ENCODE assay signal across 8 mouse cellular contexts in the genomic region with DNA sequence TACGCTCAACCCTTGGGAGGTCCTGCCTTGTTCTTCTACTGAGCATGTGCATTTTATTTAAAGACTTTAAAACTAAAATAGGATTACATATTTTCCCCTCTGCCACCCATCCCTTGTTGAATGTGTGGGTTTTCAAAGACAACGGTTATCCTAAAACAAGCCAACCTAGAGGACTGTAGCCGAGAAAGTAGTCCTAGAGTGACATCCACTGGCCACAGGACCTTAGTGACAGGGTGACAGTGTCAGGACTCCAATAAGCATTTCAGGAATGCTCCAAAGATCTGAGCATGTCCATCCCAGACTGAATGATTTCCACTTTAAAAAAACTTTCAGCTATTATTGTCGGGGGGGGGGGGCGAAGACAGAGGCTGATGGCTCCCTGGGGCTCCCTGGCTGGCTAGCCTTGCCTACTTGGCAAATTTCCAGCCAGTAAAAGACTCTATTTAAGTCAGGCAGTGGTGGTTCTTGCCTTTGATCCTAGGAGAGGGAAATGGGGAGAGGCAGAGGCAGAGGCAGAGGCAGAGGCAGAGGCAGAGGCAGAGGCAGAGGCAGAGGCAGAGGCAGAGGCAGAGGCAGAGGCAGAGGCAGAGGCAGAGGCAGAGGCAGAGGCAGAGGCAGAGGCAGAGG. TPM values are rescaled to one million over a fixed set of nuclear protein-coding genes. Genes with fewer than 3 reads are reported as not detected.
DNase-seq lines count a peak whose midpoint lies in the region; ATAC-seq lines count a peak whose summit lies in the region.

No protein-coding gene starts in this region.

- H3K9ac ChIP-seq in kidney, embryonic 14.5 days (ENCODE audit: low read depth, low read length): no peak overlapping the region
- H3K9ac ChIP-seq in midbrain, embryonic 14.5 days (replicated peaks; ENCODE audit: low read length): no peak overlapping the region

- DNase-seq in kidney, postnatal 4 days: peak; percentile 35 to 48
- peak; percentile 66 for DNase-seq in NIH3T3 (ENCODE audit: low read depth)
- DNase-seq in midbrain, embryonic 14.5 days: peak; percentile 76
- no peak for DNase-seq in gastrocnemius, postnatal 4 days (ENCODE audit: low spot score in 2 of 2)
- no peak for DNase-seq in adrenal gland, postnatal 14 days
- no peak for DNase-seq in layer of hippocampus, postnatal 25 days (ENCODE audit: extremely low spot score in 1 of 2, low spot score in 1 of 2)

- no peak overlapping the region for H3K27ac ChIP-seq in kidney, embryonic 14.5 days (ENCODE audit: low read depth, low read length)
- H3K27ac ChIP-seq in midbrain, embryonic 14.5 days (replicated peaks; ENCODE audit: low read depth, low read length): no peak overlapping the region

- no peaks in the 10 kb centered on the region for H3K27me3 ChIP-seq in kidney, embryonic 14.5 days (ENCODE audit: control insufficient read depth, insufficient read depth, low read length)
- no peaks in the 10 kb centered on the region for H3K27me3 ChIP-seq in midbrain, embryonic 14.5 days (ENCODE audit: control insufficient read depth, insufficient read depth, low read length)

- no peaks in the 10 kb centered on the region for H3K9me3 ChIP-seq in kidney, embryonic 14.5 days (ENCODE audit: control insufficient read depth, low read length)
- no peaks in the 10 kb centered on the region for H3K9me3 ChIP-seq in midbrain, embryonic 14.5 days (ENCODE audit: control insufficient read depth, low read length)

- WGBS in kidney, embryonic 14.5 days: 59% methylated on average over 5 of the region's 5 CpGs
- 50% methylated on average over 5 of the region's 5 CpGs for WGBS in midbrain, embryonic 14.5 days

- no peaks in the 10 kb centered on the region for H3K4me1 ChIP-seq in kidney, embryonic 14.5 days (ENCODE audit: control insufficient read depth, insufficient read depth, low read length)
- H3K4me1 ChIP-seq in midbrain, embryonic 14.5 days (ENCODE audit: control insufficient read depth, insufficient read depth, low read length): no peaks in the 10 kb centered on the region

- H3K4me3 ChIP-seq in kidney, embryonic 14.5 days (ENCODE audit: low read length): no peak overlapping the region
- no peak overlapping the region for H3K4me3 ChIP-seq in midbrain, embryonic 14.5 days (replicated peaks; ENCODE audit: low read depth, low read length)

- no peak for ATAC-seq in kidney, embryonic 14.5 days (ENCODE audit: low FRiP score, low TSS enrichment)
- peak; percentile 70 for ATAC-seq in erythroblast, adult 5-6 weeks (replicated peaks; ENCODE audit: low FRiP score, poor library complexity, severe bottlenecking)
- 0 out of 2 replicates have a peak, but pooled peaks have one; percentile 53 for ATAC-seq in midbrain, embryonic 14.5 days (ENCODE audit: low FRiP score, low TSS enrichment)

- H3K4me2 ChIP-seq in kidney, embryonic 14.5 days (replicated peaks; ENCODE audit: low read depth, low read length): no peak overlapping the region
- no peak overlapping the region for H3K4me2 ChIP-seq in midbrain, embryonic 14.5 days (ENCODE audit: low read length)

- H3K36me3 ChIP-seq in kidney, embryonic 14.5 days (ENCODE audit: control insufficient read depth, insufficient read depth, low read length): no peaks in the 10 kb centered on the region
- no peaks in the 10 kb centered on the region for H3K36me3 ChIP-seq in midbrain, embryonic 14.5 days (ENCODE audit: control insufficient read depth, insufficient read depth, low read length)

RNA-seq across cellular contexts. Expression of a gene that starts 17.7 kb away (rescaled TPM):
- 53.6 and 82.5 TPM in 2 replicates for polyA plus RNA-seq in kidney, embryonic 14.5 days (2014; fragmentation: Nextera tagmentation; extraction: Ambion mirVana)
- 21.3 and 27.0 TPM in 2 replicates for total RNA-seq in erythroblast, adult 5-6 weeks (2015; ENCODE audit: low replicate concordance)
- total RNA-seq in erythroblast, adult 5-6 weeks (2017; ENCODE audit: low replicate concordance): 44.9 and 55.2 TPM in 2 replicates
- 28.8 and 42.9 TPM in 2 replicates for polyA plus RNA-seq in midbrain, embryonic 14.5 days (2014; fragmentation: Nextera tagmentation; extraction: Ambion mirVana)
- 10 to 100 TPM; 35.4 to 36.9 TPM for total RNA-seq in gastrocnemius, postnatal 4 days (2021)
- 60.4 and 63.9 TPM in 2 replicates for total RNA-seq in adrenal gland, postnatal 14 days (2021)
- 10 to 100 TPM; 37.9 to 44.0 TPM for total RNA-seq in layer of hippocampus, postnatal 25 days (2021)

RNA-seq across cellular contexts. Expression of a gene that starts 49.5 kb away (rescaled TPM):
- polyA plus RNA-seq in kidney, embryonic 14.5 days (2014; fragmentation: Nextera tagmentation; extraction: Ambion mirVana): 3.1 and 3.4 TPM in 2 replicates
- total RNA-seq in erythroblast, adult 5-6 weeks (2015; ENCODE audit: low replicate concordance): not detected in 2 replicates
- not detected in 2 replicates for total RNA-seq in erythroblast, adult 5-6 weeks (2017; ENCODE audit: low replicate concordance)
- 2.3 and 3.5 TPM in 2 replicates for polyA plus RNA-seq in midbrain, embryonic 14.5 days (2014; fragmentation: Nextera tagmentation; extraction: Ambion mirVana)
- 1 to 10 TPM; 2.4 to 2.7 TPM for total RNA-seq in gastrocnemius, postnatal 4 days (2021)
- 1.0 and 1.5 TPM in 2 replicates for total RNA-seq in adrenal gland, postnatal 14 days (2021)
- 1 to 10 TPM; 1.2 to 1.7 TPM for total RNA-seq in layer of hippocampus, postnatal 25 days (2021)

Comparison
In these comparisons a context has a peak if more than half of its experiments do, and no peak if none do; other contexts are left out.
1. DNase-seq: peak in kidney, postnatal 4 days (2 of 2), NIH3T3 (single experiment) and midbrain, embryonic 14.5 days (single experiment); none in gastrocnemius, postnatal 4 days (0 of 2), adrenal gland, postnatal 14 days (single experiment) and layer of hippocampus, postnatal 25 days (0 of 2).